Comparison of ENCODE assay signal across 8 mouse cellular contexts in the genomic region with DNA sequence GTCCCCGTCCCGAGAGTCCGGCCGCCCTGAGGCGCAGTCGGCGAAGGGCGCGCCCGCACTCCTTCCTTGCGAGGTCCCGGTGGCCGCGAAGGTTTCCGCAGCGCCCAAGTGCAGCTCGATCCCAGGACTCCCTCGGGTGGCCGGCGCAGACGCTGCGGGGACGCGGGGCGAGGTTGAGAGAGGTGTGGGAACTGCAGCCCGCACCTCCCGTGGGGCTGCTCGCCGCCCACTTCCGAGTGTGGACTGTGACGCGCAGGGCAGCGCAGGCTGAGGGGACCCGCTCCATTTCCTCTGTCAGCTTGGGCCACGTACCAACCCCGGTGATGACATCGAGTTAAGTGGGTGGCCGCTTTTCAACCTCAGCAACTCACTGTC. TPM values are rescaled to one million over a fixed set of nuclear protein-coding genes. Genes with fewer than 3 reads are reported as not detected.
DNase-seq lines count a peak whose midpoint lies in the region; ATAC-seq and TF ChIP-seq lines count a peak whose summit lies in the region.

No protein-coding gene starts in this region.

- peak overlapping the region; percentile 62 for H3K9ac ChIP-seq in forebrain, embryonic 16.5 days (replicated peaks; ENCODE audit: low read depth, low read length)

- WGBS in forebrain, embryonic 16.5 days, result under 1% methylated on average over 38 of the region's 38 CpGs
- under 1% methylated on average over 38 of the region's 38 CpGs for WGBS in small intestine, adult 2 months

- no peaks in the 10 kb centered on the region for H3K9me3 ChIP-seq in forebrain, embryonic 16.5 days (ENCODE audit: control insufficient read depth, low read length)

- peak overlapping the region; percentile 88 for H3K4me2 ChIP-seq in forebrain, embryonic 16.5 days (ENCODE audit: low read length)

- H3K36me3 ChIP-seq in forebrain, embryonic 16.5 days (ENCODE audit: control insufficient read depth, insufficient read depth), result no peaks in the 10 kb centered on the region
- H3K36me3 ChIP-seq in small intestine, adult 2 months (ENCODE audit: control insufficient read depth, insufficient read depth, low read length), result no peaks in the 10 kb centered on the region

- no peak for TF ChIP-seq CTCF in small intestine, adult 2 months (IDR thresholded peaks at IDR 0.05; ENCODE audit: extremely low read depth, insufficient read length, insufficient replicate concordance, low read depth, low read length)

- peaks cover 9% of the 10 kb centered on the region for H3K4me1 ChIP-seq in forebrain, embryonic 16.5 days (replicated peaks; ENCODE audit: control insufficient read depth, insufficient read depth, low read length)
- no peaks in the 10 kb centered on the region for H3K4me1 ChIP-seq in small intestine, adult 2 months (ENCODE audit: control insufficient read depth, insufficient read depth, insufficient read length, low read length)

- peaks cover 26% of the 10 kb centered on the region for H3K27me3 ChIP-seq in forebrain, embryonic 16.5 days (replicated peaks; ENCODE audit: control insufficient read depth, insufficient read depth, low read length)
- H3K27me3 ChIP-seq in small intestine, adult 2 months (ENCODE audit: control insufficient read depth, insufficient read depth, low read length), result peaks cover 8% of the 10 kb centered on the region

- H3K27ac ChIP-seq in forebrain, embryonic 16.5 days (ENCODE audit: low read length), result no peak overlapping the region
- peak overlapping the region; percentile 9; the same call in 1 of the 2 replicates for H3K27ac ChIP-seq in small intestine, adult 2 months (ENCODE audit: insufficient read depth, low read depth, low read length)

- no peak for DNase-seq in frontal cortex, postnatal 25 days (ENCODE audit: low spot score in 2 of 2)
- peak; percentile 73 for DNase-seq in adrenal gland, postnatal 10 days
- peak; percentile 41 to 54 for DNase-seq in layer of hippocampus, postnatal 14 days (ENCODE audit: low spot score in 2 of 2)
- DNase-seq in lung, postnatal 4 days, result peak; percentile 81 to 88

- H3K4me3 ChIP-seq in forebrain, embryonic 16.5 days (replicated peaks; ENCODE audit: low read length), result peak overlapping the region; percentile 53
- peak overlapping the region; percentile 67 for H3K4me3 ChIP-seq in small intestine, adult 2 months (ENCODE audit: low read depth, low read length)

- ATAC-seq in frontal cortex, adult (ENCODE audit: low TSS enrichment), result peak; percentile 66
- peak; percentile 57; the same call in 1 of the 2 replicates for ATAC-seq in forebrain, embryonic 16.5 days
- peak; percentile 28 to 68 for ATAC-seq in hematopoietic stem cell, adult 5-6 weeks (replicated peaks in 1 of 2; ENCODE audit: insufficient read depth in 1 of 2, low FRiP score in 2 of 2, low TSS enrichment in 1 of 2, low read depth in 1 of 2, poor library complexity in 2 of 2, severe bottlenecking in 2 of 2)

- no peak for TF ChIP-seq POLR2A in small intestine, adult 2 months (IDR thresholded peaks at IDR 0.05; ENCODE audit: low read depth, low read length)

RNA-seq across cellular contexts. Expression of a gene that starts 0.4 kb away (rescaled TPM):
- total RNA-seq in adrenal gland, postnatal 10 days (2021), result 1 to 10 TPM; 3.6 TPM
- 1.0 and 1.1 TPM in 2 replicates for polyA plus RNA-seq in forebrain, embryonic 16.5 days (2015; fragmentation: Nextera tagmentation; extraction: Ambion mirVana)
- 2.9 and 4.4 TPM in 2 replicates for total RNA-seq in hematopoietic stem cell, adult 5-6 weeks (2017)
- 1 to 10 TPM; 4.5 to 5.7 TPM for total RNA-seq in layer of hippocampus, postnatal 14 days (2021)
- 0.28 and 0.32 TPM in 2 replicates for polyA plus RNA-seq in small intestine, adult 2 months (2012; rRNA removed)

RNA-seq across cellular contexts. Expression of a gene that starts 41.6 kb away (rescaled TPM):
- total RNA-seq in adrenal gland, postnatal 10 days (2021), result 10 to 100 TPM; 71.1 to 80.4 TPM
- 158 and 162 TPM in 2 replicates for polyA plus RNA-seq in forebrain, embryonic 16.5 days (2015; fragmentation: Nextera tagmentation; extraction: Ambion mirVana)
- total RNA-seq in hematopoietic stem cell, adult 5-6 weeks (2017), result 63.0 and 71.6 TPM in 2 replicates
- 100 to 1,000 TPM; 106 to 107 TPM for total RNA-seq in layer of hippocampus, postnatal 14 days (2021)
- 8.1 and 12.0 TPM in 2 replicates for polyA plus RNA-seq in small intestine, adult 2 months (2012; rRNA removed)

Comparison
In these comparisons a context has a peak if more than half of its experiments do, and no peak if none do; other contexts are left out.
1. DNase-seq: peak in adrenal gland, postnatal 10 days (single experiment), layer of hippocampus, postnatal 14 days (2 of 2) and lung, postnatal 4 days (2 of 2); none in frontal cortex, postnatal 25 days (0 of 2).
2. Peak in every context shown above with its lines, with median percentiles within 50 percentile points of each other: ATAC-seq.